Mouse (Mus musculus) urinary bladder, postnatal 36 days (tissue): ENCODE results near the gene Creb5.

Experiments
- DNase-seq, 2 experiments: peaks; one replicate each; pipeline ENCODE4 v3.0.0; 2022; ENCODE audit warnings: low spot score in 2 of 2, mixed read lengths in 1 of 2

Creb5 gene

GRCm38 (mm10) chr6:53545483-53545900 is 258.4 kb downstream of the Creb5 start:
- DNase-seq = no peak

GRCm38 (mm10) chr6:53545989-53546388 is 258.9 kb downstream of the Creb5 start:
- peak in 1 of 2 experiments; percentile 22 for DNase-seq

GRCm38 (mm10) chr6:53548236-53548635 is 261.2 kb downstream of the Creb5 start:
- DNase-seq = no peak

GRCm38 (mm10) chr6:53549409-53549808 is 262.3 kb downstream of the Creb5 start:
- DNase-seq = no peak

GRCm38 (mm10) chr6:53556050-53556449 is 269.0 kb downstream of the Creb5 start:
- no peak for DNase-seq

- no peak for DNase-seq
Observed at GRCm38 (mm10) chr6:53560928-53561327, 273.9 kb downstream of the Creb5 start.

- DNase-seq = no peak
Observed at GRCm38 (mm10) chr6:53562586-53562985, 275.5 kb downstream of the Creb5 start.

GRCm38 (mm10) chr6:53563546-53564185 is 276.6 kb downstream of the Creb5 start:
- no peak for DNase-seq

- no peak for DNase-seq
Observed at GRCm38 (mm10) chr6:53569436-53569835, 282.4 kb downstream of the Creb5 start.

GRCm38 (mm10) chr6:53570906-53571305 is 283.8 kb downstream of the Creb5 start:
- no peak for DNase-seq

GRCm38 (mm10) chr6:53571571-53572122 is 284.6 kb downstream of the Creb5 start:
- no peak for DNase-seq

- DNase-seq = no peak
Observed at GRCm38 (mm10) chr6:53572456-53572855, 285.4 kb downstream of the Creb5 start.

GRCm38 (mm10) chr6:53572979-53573710 is 286.1 kb downstream of the Creb5 start:
- peak; percentile 79 to 89 for DNase-seq

GRCm38 (mm10) chr6:53573711-53574065 is 286.6 kb downstream of the Creb5 start:
- no peak for DNase-seq

GRCm38 (mm10) chr6:53574097-53574496 is 287.0 kb downstream of the Creb5 start:
- DNase-seq = no peak

GRCm38 (mm10) chr6:53575191-53575590 is 288.1 kb downstream of the Creb5 start:
- DNase-seq = no peak

- DNase-seq = no peak
Observed at GRCm38 (mm10) chr6:53575836-53576235, 288.8 kb downstream of the Creb5 start.

GRCm38 (mm10) chr6:53576841-53577240 is 289.8 kb downstream of the Creb5 start:
- no peak for DNase-seq

- no peak for DNase-seq
Observed at GRCm38 (mm10) chr6:53577776-53578175, 290.7 kb downstream of the Creb5 start.

- no peak for DNase-seq
Observed at GRCm38 (mm10) chr6:53580346-53580745, 293.3 kb downstream of the Creb5 start.

- no peak for DNase-seq
Observed at GRCm38 (mm10) chr6:53583234-53583875, 296.3 kb downstream of the Creb5 start.

GRCm38 (mm10) chr6:53584718-53585405 is 297.8 kb downstream of the Creb5 start:
- DNase-seq = no peak
